Mouse (Mus musculus) common myeloid progenitor, adult 5-6 weeks (primary cell): Measurements from ENCODE around the gene Cacna1b. TPM values are rescaled to one million over a fixed set of nuclear protein-coding genes. Genes with fewer than 3 reads are reported as not detected.
A peak's percentile ranks its signal among the peaks of the same experiment; 100 is the strongest.

Experiments used
- ATAC-seq: replicated peaks from 2 replicates; pipeline ENCODE4 v1.8.0; 2016; ENCODE audit warnings: low read depth, mild to moderate bottlenecking, moderate TSS enrichment, inconsistent platforms; ENCODE audit not compliant: poor library complexity, severe bottlenecking
- total RNA-seq: library from RNA; stranded (forward); fragments of 200-1000, 187-1606 nt; gene quantifications from 2 replicates; pipeline ENCODE4 v1.2.3, GENCODE M21; 2017

Gene Cacna1b
- 1.8 TPM in 1 of 2 replicates, not detected in the other for total RNA-seq

- ATAC-seq: peak; percentile 46
These were observed at the start of gene Cacna1b for GRCm38 (mm10) chr2:24763115-24763557. Gene Cacna1b, minus strand, starts transcription at chr2:24763152.

DNA sequence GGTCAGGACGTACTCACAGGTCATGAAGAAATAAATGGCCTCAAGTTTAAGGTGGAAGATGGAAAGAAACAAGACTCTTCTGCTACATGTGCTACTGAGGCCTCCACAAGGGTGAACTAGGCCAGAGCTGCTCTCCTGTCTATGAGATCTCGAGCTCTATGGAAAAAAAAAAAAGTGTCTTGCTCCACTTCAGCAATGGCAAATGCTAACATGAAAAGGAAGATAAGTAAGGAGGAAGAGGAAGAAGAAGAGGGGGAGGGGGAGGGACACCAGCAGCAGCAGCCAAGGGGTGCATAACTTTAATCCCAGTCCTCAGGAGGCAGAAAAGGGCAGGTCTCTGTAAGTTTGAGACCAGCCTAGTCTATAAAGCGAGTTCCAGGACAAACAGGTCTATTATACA lies 46.8 kb upstream of the Cacna1b start:
- ATAC-seq: no peak

DNA sequence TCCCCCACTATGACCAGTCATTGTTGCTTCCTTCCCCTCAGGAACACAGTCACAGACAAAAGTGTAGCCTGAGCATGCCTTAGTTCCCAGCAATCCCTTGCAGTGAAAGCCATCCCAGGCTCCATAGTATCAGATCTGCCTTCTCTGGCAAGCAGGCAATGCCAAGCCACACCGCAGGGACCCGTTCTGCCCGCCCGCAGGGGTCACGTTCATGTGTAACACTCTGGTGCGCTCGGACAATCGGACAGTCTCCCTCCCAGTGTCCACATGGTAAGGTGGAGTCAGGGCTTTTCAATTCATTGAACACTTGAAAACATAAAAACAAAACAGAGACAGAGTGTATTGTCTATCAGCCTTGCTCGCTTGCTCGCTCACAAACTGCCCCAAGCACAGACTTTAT lies 44.7 kb upstream of the Cacna1b start:
- no peak for ATAC-seq

- no peak for ATAC-seq
These were observed 44.1 kb upstream of the Cacna1b start for GRCm38 (mm10) chr2:24807036-24807435.

DNA sequence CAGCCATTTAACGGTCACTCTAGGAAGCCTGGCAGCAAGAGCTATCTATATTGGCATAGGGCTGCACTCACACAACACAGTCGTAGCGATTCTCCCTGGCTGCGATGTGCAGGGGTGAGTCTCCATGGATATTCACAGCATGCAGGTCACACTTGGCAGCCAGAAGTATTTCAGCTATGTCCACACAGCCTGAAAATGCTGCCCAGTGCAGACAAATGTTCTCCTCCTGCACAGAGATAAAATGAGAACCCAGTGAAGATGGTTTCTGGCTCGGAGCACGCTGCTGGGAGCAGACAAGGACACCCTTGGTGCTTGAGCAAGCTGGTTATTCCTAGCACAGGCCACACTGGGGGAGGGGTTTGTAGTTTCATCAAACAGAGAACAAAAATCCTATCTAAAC lies 43.2 kb upstream of the Cacna1b start:
- ATAC-seq: no peak

DNA sequence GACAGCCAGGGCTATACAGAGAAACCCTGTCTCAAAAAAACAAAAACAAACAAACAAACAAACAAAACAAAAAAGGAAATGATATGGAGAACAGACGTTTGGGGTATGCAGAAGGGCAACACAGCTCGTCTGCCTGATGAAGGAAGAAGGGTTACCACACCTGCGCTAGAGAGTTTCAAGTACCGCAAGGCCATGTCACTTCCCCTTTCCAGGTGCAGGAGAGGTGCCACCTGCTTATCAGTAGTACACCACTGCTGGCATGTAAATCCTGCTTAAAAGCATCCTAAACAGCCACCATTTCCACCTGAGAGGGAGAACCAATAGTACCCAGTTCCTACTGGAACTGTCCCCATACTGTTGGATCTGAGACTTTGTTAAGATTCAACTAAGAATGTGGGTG lies 42.7 kb upstream of the Cacna1b start:
- no peak for ATAC-seq

GRCm38 (mm10) chr2:24796833-24797457 lies 34.0 kb upstream of the Cacna1b start:
- peak; percentile 36 for ATAC-seq

GRCm38 (mm10) chr2:24787250-24787649 lies 24.3 kb upstream of the Cacna1b start:
- ATAC-seq: no peak

DNA sequence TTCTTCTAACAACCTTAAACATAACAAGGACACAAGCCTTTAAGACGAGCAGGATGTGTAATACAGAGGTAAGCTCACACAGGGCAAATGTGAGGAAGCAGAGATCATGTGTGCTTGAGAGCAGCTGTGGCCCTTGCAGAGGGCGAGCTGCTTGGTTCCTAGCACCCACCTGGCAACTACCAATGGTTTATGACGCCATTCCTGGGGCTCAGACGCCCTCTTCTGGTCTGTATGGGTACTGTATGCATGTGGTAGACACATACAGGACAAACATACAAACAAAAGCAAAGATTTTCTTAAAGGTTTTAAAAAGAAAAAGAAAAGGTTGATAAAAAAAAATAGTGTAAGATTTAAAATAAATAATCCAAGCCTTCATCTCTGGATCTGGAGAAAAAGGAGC lies 18.3 kb upstream of the Cacna1b start:
- ATAC-seq: no peak

DNA sequence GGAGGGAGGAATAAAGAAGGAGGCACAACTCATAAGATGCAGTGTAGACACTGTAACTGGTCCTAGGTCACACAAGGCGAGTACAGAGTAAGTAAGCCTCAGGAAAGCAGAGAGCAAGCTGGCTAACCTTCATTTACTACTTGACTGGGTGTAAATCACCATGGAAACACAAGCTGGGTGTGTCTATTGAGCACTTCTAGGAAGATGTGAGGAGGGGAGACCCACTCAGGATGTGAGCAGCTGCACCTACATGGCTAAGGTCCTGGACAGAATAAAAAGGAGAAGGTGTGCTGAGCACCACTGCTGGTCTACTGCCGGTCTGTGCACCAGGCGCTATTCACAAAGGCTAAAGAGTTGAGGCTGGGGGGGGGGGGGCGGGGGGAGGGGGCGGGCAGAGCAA lies 13.9 kb upstream of the Cacna1b start:
- no peak for ATAC-seq

GRCm38 (mm10) chr2:24775951-24776587 lies 13.1 kb upstream of the Cacna1b start:
- ATAC-seq: peak; percentile 25; the same call in 1 of the 2 replicates

DNA sequence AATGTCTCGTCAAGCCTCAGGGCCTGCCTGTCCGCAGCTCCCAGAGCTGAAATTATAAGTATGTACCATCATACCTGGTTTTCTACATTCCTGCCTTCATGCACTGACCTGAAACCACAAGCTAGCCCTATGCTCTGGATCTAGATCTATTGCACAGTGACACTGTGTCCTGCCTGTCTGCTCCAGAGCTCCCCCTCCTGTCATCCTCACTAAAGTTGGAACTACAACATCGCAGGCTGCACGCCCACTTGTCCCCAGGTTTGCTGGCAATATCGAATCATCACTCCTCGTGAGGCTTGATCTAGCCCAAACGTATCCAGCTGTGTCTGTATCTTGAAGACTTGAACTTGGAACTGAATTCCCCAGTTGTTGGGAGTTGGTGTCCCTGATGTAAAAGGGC lies 11.9 kb upstream of the Cacna1b start:
- 0 out of 2 replicates have a peak, but pooled peaks have one; percentile 52 for ATAC-seq

DNA sequence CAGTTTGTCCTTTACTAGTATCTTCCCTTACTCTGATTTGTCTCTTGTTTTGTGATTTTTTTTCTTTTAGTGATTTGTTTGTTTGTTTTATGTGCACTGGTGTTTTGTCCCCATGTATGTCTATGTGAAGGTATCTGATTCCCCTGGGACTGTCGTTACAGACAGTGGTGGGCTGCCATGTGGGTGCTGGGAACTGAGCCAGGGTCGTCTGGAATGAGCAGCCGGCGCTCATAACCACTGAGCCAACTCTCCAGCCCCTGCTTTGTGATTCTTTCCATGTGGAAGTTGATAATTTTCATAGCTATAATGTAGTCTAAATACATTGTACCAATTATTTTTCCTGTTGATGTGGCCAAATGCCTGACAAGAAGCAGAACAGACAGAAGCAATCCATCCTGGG lies 7.9 kb upstream of the Cacna1b start:
- no peak for ATAC-seq

- ATAC-seq: no peak
These were observed 449 bp downstream of the Cacna1b start for GRCm38 (mm10) chr2:24762446-24762960.

- ATAC-seq: peak; percentile 90
These were observed 968 bp downstream of the Cacna1b start for GRCm38 (mm10) chr2:24761923-24762445.

DNA sequence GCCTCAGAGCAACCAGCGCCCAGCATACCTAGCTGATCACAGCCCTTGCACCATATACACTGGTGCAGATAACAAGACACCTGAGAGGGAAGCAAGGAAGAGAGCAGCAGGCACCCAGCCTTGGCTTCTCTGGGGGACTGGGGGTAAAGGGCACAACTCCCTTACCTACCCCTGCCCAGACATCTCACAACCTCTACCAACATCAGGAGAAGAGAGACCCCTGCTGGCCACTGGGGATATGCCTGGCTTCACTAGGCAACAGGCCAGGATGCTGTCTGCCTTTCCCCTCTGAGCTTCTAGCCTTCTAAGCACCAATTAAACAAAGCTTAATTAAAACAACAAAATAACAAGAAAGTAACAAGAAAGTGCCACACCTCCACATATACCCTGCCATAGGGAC lies 7.7 kb downstream of the Cacna1b start:
- peak; percentile 79 for ATAC-seq

- no peak for ATAC-seq
These were observed 10.4 kb downstream of the Cacna1b start for GRCm38 (mm10) chr2:24752599-24752998.

- no peak for ATAC-seq
These were observed 12.9 kb downstream of the Cacna1b start for GRCm38 (mm10) chr2:24750051-24750450.

- peak; percentile 85 for ATAC-seq
These were observed 15.1 kb downstream of the Cacna1b start for GRCm38 (mm10) chr2:24747878-24748277.

DNA sequence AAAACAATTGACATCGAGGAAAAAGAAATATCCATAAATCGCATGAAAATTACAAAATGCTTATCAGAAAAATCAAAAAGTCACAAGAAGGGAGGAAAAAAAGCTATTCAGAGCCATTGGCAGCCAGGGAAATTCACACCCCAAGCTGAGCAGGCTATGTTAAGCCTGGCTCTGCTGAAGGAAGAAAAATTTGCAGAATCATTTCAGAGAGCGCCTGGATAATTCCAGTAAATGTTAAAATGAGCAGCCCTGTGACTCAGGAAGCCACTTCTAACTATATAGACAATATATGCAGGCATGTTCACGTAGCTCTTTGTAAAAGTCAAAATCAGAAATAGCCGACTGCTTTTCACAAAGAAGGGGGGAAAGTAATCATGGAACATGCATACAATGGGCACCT lies 23.3 kb downstream of the Cacna1b start:
- ATAC-seq: no peak

- ATAC-seq: no peak
These were observed 29.8 kb downstream of the Cacna1b start for GRCm38 (mm10) chr2:24733157-24733556.
